Mouse (Mus musculus) liver, embryonic 16.5 days (tissue): Measurements from ENCODE around the gene Edem2. TPM values are rescaled to one million over a fixed set of nuclear protein-coding genes. Genes with fewer than 3 reads are reported as not detected.

Source experiments
- ATAC-seq: fragments of 200-750 bp; cut with Nextera tagmentation; 2 replicates; pipeline ENCODE4 v1.8.0; 2017; ENCODE audit warnings: low read depth, mild to moderate bottlenecking, moderate number of reproducible peaks, moderate library complexity
- H3K27ac ChIP-seq: fragments of 300-500 bp; sonication (generic); 2 replicates; pipeline ENCODE4 v1.5.1; 2014; ENCODE audit warnings: mild to moderate bottlenecking, low read length
- H3K27me3 ChIP-seq: fragments of 300-500 bp; sonication (generic); 2 replicates; pipeline ENCODE4 v1.6.1; 2014; ENCODE audit warnings: low read depth, low read length, mixed read lengths; ENCODE audit not compliant: control insufficient read depth, insufficient read depth
- H3K36me3 ChIP-seq: fragments of 300-500 bp; sonication (generic); 2 replicates; pipeline ENCODE4 v1.6.1; 2014; ENCODE audit warnings: mild to moderate bottlenecking; ENCODE audit not compliant: control insufficient read depth, insufficient read depth
- H3K4me1 ChIP-seq: fragments of 300-500 bp; sonication (generic); 2 replicates; pipeline ENCODE4 v1.6.1; 2014; ENCODE audit warnings: low read depth, low read length, mixed read lengths; ENCODE audit not compliant: control insufficient read depth
- H3K4me2 ChIP-seq: fragments of 300-500 bp; sonication (generic); 2 replicates; pipeline ENCODE4 v1.6.1; 2014; ENCODE audit warnings: low read depth, low read length, mixed read lengths
- H3K4me3 ChIP-seq: fragments of 300-500 bp; sonication (generic); 2 replicates; pipeline ENCODE4 v1.5.1; 2014; ENCODE audit warnings: low read depth, mild to moderate bottlenecking, low read length
- H3K9ac ChIP-seq: fragments of 300-500 bp; sonication (generic); 2 replicates; pipeline ENCODE4 v1.6.1; 2014; ENCODE audit warnings: low read depth, low read length
- H3K9me3 ChIP-seq: fragments of 300-500 bp; sonication (generic); replicated peaks from 2 replicates; pipeline ENCODE4 v1.6.1; 2016; ENCODE audit warnings: low read length; ENCODE audit not compliant: control insufficient read depth
- WGBS: fragments of 180-500 bp; shearing (Covaris S2); extraction: QIAGEN DNeasy Blood & Tissue Kit; methylation state at CpG from one replicate; pipeline ENCODE4 v1.1.7; 2014; ENCODE audit not compliant: insufficient replicate concordance; 5-methylcytosine and 5-hydroxymethylcytosine counted together
- polyA plus RNA-seq: library from polyadenylated mRNA; unstranded; fragments of >200 nt; fragmentation: Nextera tagmentation; extraction: Ambion mirVana; gene quantifications from 2 replicates; pipeline ENCODE4 v1.2.1, GENCODE M21; 2015

Gene Edem2
- polyA plus RNA-seq, 1 experiment from 2014 or later = 30.3 TPM

DNA sequence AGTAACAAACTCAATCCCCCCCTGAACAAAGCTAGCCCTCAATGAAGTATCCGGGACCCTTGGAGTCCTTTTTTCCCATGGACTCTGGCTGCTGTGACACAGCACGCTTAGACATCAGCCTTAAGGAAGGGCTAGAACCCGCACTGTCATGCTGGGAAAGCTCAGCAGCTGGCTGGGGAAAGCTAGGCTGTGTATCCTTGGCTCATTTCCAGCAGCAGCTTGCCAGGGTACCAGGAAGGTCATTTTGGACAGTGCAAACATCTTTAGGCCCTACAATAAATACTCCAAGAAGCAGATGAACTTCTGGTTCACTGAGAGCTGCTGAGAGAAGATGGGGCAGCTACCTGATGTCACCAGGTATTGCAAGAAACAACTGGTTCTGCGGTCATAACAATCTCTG lies 58.0 kb downstream of the Edem2 start:
- H3K27ac ChIP-seq = no peak overlapping the region
- no peaks in the 10 kb centered on the region for H3K9me3 ChIP-seq
- WGBS = 79% methylated on average over 4 of the region's 4 CpGs
- H3K4me2 ChIP-seq = no peak overlapping the region
- no peaks in the 10 kb centered on the region for H3K27me3 ChIP-seq
- H3K9ac ChIP-seq = no peak overlapping the region
- no peak for ATAC-seq
- no peak overlapping the region for H3K4me3 ChIP-seq
- H3K36me3 ChIP-seq = peaks cover 9% of the 10 kb centered on the region
- H3K4me1 ChIP-seq = no peaks in the 10 kb centered on the region

DNA sequence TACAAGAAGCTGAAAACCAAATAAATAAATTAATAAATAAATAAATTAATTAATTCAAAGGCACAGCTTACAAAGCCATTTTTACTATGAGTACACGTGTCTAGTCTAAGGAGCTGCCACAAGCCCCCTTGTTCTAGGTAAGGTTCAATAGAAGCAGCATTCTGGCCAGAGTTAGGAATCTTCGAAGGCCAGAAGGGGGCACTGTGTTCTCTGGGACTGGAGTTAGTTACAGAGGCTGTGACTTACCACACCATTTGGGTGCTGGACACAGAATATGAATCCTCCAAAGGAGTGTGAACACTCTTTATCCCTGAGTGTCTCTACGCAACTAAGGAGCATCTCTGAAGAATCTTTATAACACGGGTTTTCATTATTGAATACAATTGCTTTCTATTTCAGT lies 60.8 kb downstream of the Edem2 start:
- H3K4me1 ChIP-seq = no peaks in the 10 kb centered on the region
- H3K36me3 ChIP-seq = peaks cover 24% of the 10 kb centered on the region

DNA sequence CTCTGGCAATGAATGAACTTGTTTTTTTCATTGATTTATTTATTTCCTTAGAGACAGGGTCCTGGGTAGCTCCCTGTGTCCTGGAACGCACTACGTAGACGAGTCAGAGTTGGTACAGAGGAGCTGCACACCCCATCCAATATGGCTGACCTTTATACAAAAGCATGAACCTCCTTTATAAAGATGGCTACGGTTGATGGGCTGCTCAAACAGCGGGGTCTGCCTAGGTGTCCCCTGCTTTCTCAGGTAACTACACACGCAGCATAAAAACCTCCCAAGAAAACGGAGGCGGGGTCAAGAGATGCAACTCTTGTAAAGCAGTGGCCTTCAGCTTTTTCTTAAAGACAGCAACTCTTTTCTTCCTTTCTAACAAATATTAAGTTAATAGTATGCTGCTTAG lies 61.4 kb downstream of the Edem2 start:
- Histone ChIP-seq H3K27ac (no peak overlapping the region), H3K4me3 (no peak overlapping the region), H3K9ac (no peak overlapping the region), H3K36me3 (peaks cover 24% of the 10 kb centered on the region), H3K27me3 (no peaks in the 10 kb centered on the region), H3K4me2 (no peak overlapping the region), H3K4me1 (no peaks in the 10 kb centered on the region), H3K9me3 (no peaks in the 10 kb centered on the region)
- 85% methylated on average over 8 of the region's 8 CpGs for WGBS
- no peak for ATAC-seq

More for the DNA sequence above, 60.8 kb downstream of the Edem2 start:
- no peak for ATAC-seq
- Histone ChIP-seq H3K4me2 (no peak overlapping the region), H3K9me3 (no peaks in the 10 kb centered on the region), H3K27ac (no peak overlapping the region), H3K9ac (no peak overlapping the region), H3K27me3 (no peaks in the 10 kb centered on the region), H3K4me3 (no peak overlapping the region)
- WGBS = 75% methylated on average over 4 of the region's 4 CpGs

DNA sequence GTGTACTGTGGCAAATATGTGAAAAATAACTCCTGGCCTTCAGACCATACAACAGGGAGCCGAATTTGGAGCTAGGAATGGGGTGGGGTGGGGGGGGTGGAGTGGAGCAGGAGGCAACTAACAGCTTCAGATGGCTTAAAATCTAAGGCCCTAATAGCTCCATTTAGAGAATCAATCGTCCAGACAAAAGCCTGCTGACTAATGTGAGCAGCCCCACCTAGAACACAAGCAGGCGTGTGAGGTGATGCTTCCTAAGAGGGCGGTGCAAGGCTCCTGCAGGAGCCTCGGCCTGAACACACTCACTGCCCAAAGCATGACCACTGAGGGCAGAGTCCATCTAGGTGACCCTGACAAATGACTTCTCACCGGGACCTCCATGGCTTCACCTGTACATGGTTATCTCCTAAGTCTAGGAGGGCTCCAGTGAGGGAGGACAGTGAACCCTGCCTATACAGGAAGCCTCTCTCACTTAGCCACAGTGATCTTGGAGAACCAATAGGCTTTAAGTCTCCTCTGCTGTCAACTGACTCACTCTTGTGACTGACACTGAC lies 65.3 kb downstream of the Edem2 start:
- peaks cover 30% of the 10 kb centered on the region for H3K36me3 ChIP-seq

DNA sequence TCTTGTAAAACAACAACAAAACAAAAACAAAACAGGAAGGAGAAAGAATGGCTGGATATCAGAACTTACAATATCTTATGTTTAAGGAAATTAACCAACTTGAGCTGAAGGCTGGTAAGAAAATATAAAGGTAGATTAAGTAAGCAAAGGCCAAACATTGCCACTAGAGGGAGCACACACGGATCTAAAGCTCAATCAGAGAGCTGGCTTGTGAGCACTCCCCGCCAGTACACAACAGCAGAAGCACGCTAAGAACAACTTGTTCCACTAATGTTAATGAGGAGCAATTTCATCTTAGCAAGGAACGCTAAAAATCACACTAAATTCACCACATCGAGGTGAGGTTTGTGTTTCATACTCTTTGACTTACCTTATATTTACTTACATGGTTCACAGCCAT lies 66.2 kb downstream of the Edem2 start:
- no peaks in the 10 kb centered on the region for H3K9me3 ChIP-seq
- H3K4me2 ChIP-seq = no peak overlapping the region
- WGBS = 26% methylated on average over 5 of the region's 5 CpGs
- ATAC-seq = no peak
- no peaks in the 10 kb centered on the region for H3K27me3 ChIP-seq
- no peak overlapping the region for H3K4me3 ChIP-seq
- H3K36me3 ChIP-seq = peaks cover 33% of the 10 kb centered on the region
- no peaks in the 10 kb centered on the region for H3K4me1 ChIP-seq
- H3K27ac ChIP-seq = no peak overlapping the region
- no peak overlapping the region for H3K9ac ChIP-seq

More for the DNA sequence above, 65.3 kb downstream of the Edem2 start:
- ATAC-seq = no peak
- no peaks in the 10 kb centered on the region for H3K27me3 ChIP-seq
- no peak overlapping the region for H3K27ac ChIP-seq
- H3K4me2 ChIP-seq = no peak overlapping the region
- H3K4me1 ChIP-seq = no peaks in the 10 kb centered on the region
- WGBS = 79% methylated on average over 6 of the region's 6 CpGs
- no peak overlapping the region for H3K4me3 ChIP-seq
- H3K9me3 ChIP-seq = no peaks in the 10 kb centered on the region
- H3K9ac ChIP-seq = no peak overlapping the region

DNA sequence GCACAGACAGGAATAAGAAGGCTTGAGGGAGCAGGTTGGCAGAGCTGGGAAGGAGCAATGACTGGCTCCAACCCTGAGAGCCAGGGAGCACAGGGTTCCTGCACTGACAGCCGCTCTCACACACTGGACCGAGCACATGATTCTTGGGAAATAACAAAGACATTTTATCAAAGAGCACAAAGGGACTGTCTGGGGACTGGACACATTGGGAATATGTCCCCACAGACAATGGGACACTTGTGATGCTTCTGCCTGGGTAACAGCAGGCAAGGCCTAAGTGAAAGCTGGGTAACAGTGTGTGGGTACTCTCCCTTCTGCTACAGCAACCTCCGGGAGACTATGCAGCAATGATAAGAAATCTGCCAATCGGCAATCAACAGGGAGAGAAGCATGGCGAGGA lies 66.9 kb downstream of the Edem2 start:
- ATAC-seq = no peak
- H3K36me3 ChIP-seq = peaks cover 35% of the 10 kb centered on the region
- WGBS = 84% methylated on average over 5 of the region's 5 CpGs
- H3K27ac ChIP-seq = no peak overlapping the region
- H3K27me3 ChIP-seq = no peaks in the 10 kb centered on the region
- H3K4me1 ChIP-seq = no peaks in the 10 kb centered on the region
- no peak overlapping the region for H3K9ac ChIP-seq
- no peak overlapping the region for H3K4me3 ChIP-seq
- H3K9me3 ChIP-seq = no peaks in the 10 kb centered on the region
- H3K4me2 ChIP-seq = no peak overlapping the region

DNA sequence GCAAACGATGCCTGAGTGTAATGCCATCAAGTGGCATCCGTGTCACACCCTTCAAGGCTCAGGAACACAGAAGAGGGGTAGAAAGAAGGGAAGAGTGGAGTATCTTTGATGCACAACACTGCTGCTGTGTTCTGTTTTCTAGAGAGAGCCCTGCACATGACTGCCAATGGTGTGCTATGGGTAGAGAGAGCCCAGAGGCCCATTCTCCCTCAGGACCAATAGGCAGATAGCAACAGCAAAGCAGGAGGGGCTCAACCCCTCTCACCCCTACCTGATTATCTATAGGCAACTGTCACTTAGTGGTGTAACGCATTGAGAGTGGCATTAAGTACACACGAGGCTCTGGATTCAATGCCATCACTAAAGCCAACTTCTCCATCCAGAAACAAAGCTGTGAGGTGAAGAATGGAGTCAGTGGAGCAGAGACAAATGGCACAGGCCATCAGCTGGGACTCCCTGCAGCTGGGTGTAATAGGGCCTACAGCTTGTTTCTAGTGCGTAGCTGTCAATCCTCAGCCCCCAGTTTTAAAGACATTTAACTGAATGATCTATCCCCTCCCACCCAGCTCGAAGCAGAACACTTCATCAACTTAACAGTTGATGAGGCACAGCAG lies 73.4 kb downstream of the Edem2 start:
- H3K36me3 ChIP-seq = peaks cover 37% of the 10 kb centered on the region

DNA sequence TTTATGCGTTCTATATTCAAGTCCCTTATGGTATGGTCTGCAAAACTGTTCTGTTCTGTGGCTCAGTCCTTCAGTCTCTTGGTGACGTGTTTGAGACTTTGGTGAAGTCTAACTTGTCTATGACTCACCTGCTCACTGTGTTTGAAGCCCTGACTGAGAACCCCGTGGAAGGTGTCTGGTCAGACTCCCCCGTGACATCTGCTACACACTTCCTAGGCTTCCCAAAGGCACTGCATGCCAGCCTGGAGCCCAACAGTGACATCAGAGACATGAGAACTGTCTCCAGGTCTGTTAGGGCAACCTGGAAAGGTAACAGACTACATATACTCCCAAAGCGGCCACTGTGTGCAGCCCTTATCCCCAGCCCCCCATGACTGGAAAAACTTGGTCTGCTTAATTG lies 76.7 kb downstream of the Edem2 start:
- Histone ChIP-seq H3K27ac (no peak overlapping the region), H3K36me3 (peaks cover 47% of the 10 kb centered on the region), H3K4me2 (no peak overlapping the region), H3K4me3 (no peak overlapping the region), H3K9ac (no peak overlapping the region), H3K27me3 (no peaks in the 10 kb centered on the region), H3K4me1 (no peaks in the 10 kb centered on the region), H3K9me3 (no peaks in the 10 kb centered on the region)
- WGBS = 80% methylated on average over 5 of the region's 5 CpGs
- ATAC-seq = no peak

More for the DNA sequence above, 73.4 kb downstream of the Edem2 start:
- Histone ChIP-seq H3K9ac (no peak overlapping the region), H3K9me3 (no peaks in the 10 kb centered on the region), H3K4me2 (no peak overlapping the region), H3K27me3 (no peaks in the 10 kb centered on the region), H3K27ac (no peak overlapping the region), H3K4me1 (no peaks in the 10 kb centered on the region), H3K4me3 (no peak overlapping the region)
- ATAC-seq = no peak
- WGBS = 79% methylated on average over 6 of the region's 6 CpGs
